ENCODE assay signal across 18 mouse cellular contexts in the genomic region with DNA sequence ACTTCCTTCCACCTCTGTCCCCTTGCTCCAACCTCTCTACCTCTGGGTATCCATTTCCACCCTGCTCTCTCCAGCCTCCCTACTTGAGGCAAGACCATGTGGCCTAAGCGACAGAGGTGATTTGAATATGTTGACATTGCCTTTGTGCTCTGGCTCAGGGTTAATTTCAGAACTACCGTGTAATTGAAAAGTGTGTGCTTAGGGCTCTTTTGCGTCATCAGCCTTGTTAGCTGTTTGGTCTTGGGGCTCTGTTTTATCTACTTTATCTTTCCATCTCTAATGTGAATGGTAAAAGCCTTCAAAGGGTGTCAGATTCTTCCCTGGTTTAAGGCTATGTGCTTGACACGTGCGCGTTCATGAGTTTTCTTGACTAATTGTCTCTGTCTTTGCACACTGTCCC.
A peak's percentile ranks its signal among the peaks of the same experiment; 100 is the strongest.
DNase-seq lines count a peak whose midpoint lies in the region; TF ChIP-seq lines count a peak whose summit lies in the region.
"Had no signal": no experiment of that assay in that cellular context is flagged by ENCODE, and none has a peak within 500 bp of the region (broad histone marks: within the 10 kb centered on the region; RNA-seq: fewer than 3 reads in every experiment).

No protein-coding gene starts in this region.

- no peaks in the 10 kb centered on the region for H3K27me3 ChIP-seq in liver, adult 2 months (ENCODE audit: control insufficient read depth, insufficient read depth, low read length)
- H3K27me3 ChIP-seq: forebrain, embryonic 12.5 days had no signal

- H3K36me3 ChIP-seq in liver, adult 2 months (ENCODE audit: control insufficient read depth, insufficient read depth, low read length), result no peaks in the 10 kb centered on the region
- H3K36me3 ChIP-seq: embryonic facial prominence, embryonic 13.5 days; embryonic facial prominence, embryonic 15.5 days; forebrain, embryonic 10.5 days; forebrain, embryonic 12.5 days had no signal

- TF ChIP-seq POLR2A in liver, adult 2 months (IDR thresholded peaks at IDR 0.05; ENCODE audit: extremely low read depth, insufficient read depth, low read length), result no peak

- H3K4me1 ChIP-seq in liver, adult 2 months (ENCODE audit: control insufficient read depth, insufficient read depth, low read length), result peaks cover 5% of the 10 kb centered on the region; the same call in 1 of the 2 replicates
- H3K4me1 ChIP-seq: embryonic facial prominence, embryonic 13.5 days; embryonic facial prominence, embryonic 15.5 days had no signal

- no peaks in the 10 kb centered on the region for H3K79me2 ChIP-seq in liver, adult 2 months (ENCODE audit: control insufficient read depth, insufficient read depth, low read length)

- WGBS in liver, adult 2 months, result 59% methylated on average over 6 of the region's 6 CpGs

- no peak overlapping the region for H3K4me3 ChIP-seq in liver, adult 2 months (ENCODE audit: insufficient read depth, low read depth, low read length)
- H3K4me3 ChIP-seq: embryonic facial prominence, embryonic 13.5 days; embryonic facial prominence, embryonic 15.5 days; erythroblast, embryonic 14.5 days; forebrain, embryonic 10.5 days; forebrain, embryonic 12.5 days had no signal

- no peak overlapping the region for H3K9ac ChIP-seq in liver, adult 2 months (ENCODE audit: low read depth, low read length)
- H3K9ac ChIP-seq: embryonic facial prominence, embryonic 13.5 days; embryonic facial prominence, embryonic 15.5 days; forebrain, embryonic 12.5 days had no signal

- TF ChIP-seq CTCF in liver, adult 2 months (IDR thresholded peaks at IDR 0.05; ENCODE audit: low read depth, low read length), result no peak

- H3K27ac ChIP-seq in liver, adult 2 months (replicated peaks; ENCODE audit: insufficient read depth, low read depth, low read length), result no peak overlapping the region
- H3K27ac ChIP-seq: embryonic facial prominence, embryonic 13.5 days; embryonic facial prominence, embryonic 15.5 days; forebrain, embryonic 10.5 days; forebrain, embryonic 12.5 days had no signal

- peak; percentile 16 for DNase-seq in embryo, embryonic 10.5 days (ENCODE audit: low spot score)
- no peak for DNase-seq in embryo, embryonic 11 days
- peak; percentile 79 for DNase-seq in liver, adult 2 months (ENCODE audit: extremely low read depth, low read depth, low spot score)
- no peak for DNase-seq in liver
- DNase-seq: adrenal gland, adult 2 months; adrenal gland, postnatal 10 days; adrenal gland, postnatal 25 days; cerebellum, adult 11 months; cerebellum, adult 18-20 months; cerebellum, adult 8-10 months; cerebellum, adult 9-11 months; cerebellum, postnatal 14 days; cerebellum, postnatal 36 days had no signal

Comparison
In these comparisons a context has a peak if more than half of its experiments do, and no peak if none do; other contexts are left out.
1. DNase-seq: peak in embryo, embryonic 10.5 days (single experiment) and liver, adult 2 months (single experiment); none in embryo, embryonic 11 days (single experiment) and liver (single experiment).